Mouse (Mus musculus) heart, postnatal 4 days (tissue): Measurements from ENCODE around the gene Sdk2. TPM values are rescaled to one million over a fixed set of nuclear protein-coding genes. Genes with fewer than 3 reads are reported as not detected.

Experiments
- DNase-seq: peaks from one replicate; pipeline ENCODE4 v3.0.0; 2021
- total RNA-seq, 2 experiments: library from RNA; stranded (reverse); gene quantifications; 2 replicates each; pipeline ENCODE4 v1.2.3; 2021

Gene Sdk2
- 1 to 10 TPM; 4.8 to 5.1 TPM for total RNA-seq

GRCm38 (mm10) chr11:114066951-114067762 is at the start of gene Sdk2:
Gene Sdk2, minus strand, starts transcription at chr11:114067046.
- DNase-seq, result peak; percentile 75

GRCm38 (mm10) chr11:114115077-114115476 is 48.2 kb upstream of the Sdk2 start:
- no peak for DNase-seq

DNA sequence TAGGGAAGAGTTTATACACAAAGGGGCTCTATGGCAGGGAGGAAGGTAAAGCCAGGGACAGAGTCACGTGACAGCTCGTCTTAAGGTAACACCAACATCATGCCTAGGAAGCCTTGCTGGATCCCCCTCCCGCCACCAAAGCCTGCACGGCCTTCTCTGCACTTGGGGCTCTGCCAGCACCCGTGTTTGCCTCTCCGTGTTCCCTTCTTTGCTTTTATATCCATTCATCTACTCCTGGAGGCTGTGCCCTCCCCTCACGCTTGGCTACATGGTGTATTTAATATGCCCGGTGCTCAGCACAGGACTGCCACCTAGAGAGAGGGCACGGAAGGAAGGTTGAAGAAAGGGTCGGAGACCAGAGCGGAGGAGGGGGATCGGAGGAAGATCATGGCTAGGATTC is 47.8 kb upstream of the Sdk2 start:
- DNase-seq, result no peak

- no peak for DNase-seq
Measured at GRCm38 (mm10) chr11:114110851-114111250, 44.0 kb upstream of the Sdk2 start.

- no peak for DNase-seq
Measured at GRCm38 (mm10) chr11:114093636-114094035, 26.8 kb upstream of the Sdk2 start.

GRCm38 (mm10) chr11:114093175-114093574 is 26.3 kb upstream of the Sdk2 start:
- DNase-seq, result no peak

DNA sequence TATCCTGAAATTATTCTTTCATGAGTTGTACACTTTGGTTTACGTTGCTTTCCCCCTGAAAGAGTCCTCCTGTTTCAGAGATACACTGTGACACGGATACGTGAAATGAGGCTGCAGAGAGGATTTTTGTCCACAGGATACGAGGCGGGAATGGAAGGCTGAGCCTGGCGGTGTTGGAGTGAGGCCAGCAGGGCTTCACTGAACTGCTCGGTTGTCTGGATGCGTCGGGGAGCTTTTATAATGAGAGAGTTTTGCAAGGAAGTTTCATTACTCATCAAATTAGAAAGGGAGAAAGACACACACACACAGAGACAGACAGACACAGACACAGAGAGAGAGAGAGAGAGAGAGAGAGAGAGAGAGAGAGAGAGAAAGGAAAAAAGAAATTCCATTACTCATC is 13.8 kb upstream of the Sdk2 start:
- DNase-seq, result peak; percentile 36

- no peak for DNase-seq
Measured at GRCm38 (mm10) chr11:114072644-114073043, 5.8 kb upstream of the Sdk2 start.

DNA sequence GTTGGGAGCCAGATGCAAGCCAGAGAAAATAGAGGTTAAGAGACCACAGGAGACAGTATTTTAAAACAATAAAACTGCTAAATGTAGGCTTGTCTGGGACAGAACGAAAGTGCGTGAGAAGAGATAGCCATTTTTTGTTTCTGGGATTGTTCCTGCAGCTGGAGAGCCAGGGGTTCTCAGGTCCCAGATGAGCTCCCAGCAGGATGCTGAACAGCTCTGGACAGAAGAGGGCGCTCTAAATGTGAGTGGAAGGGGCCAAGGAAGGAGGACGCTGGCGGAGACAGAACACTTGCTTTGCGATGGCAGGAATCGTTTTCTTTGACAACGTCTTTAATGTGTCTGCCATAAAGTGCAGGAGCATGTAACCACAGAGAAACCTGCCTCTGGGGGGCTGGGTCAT is 5.2 kb upstream of the Sdk2 start:
- DNase-seq, result peak; percentile 70

- no peak for DNase-seq
Measured at GRCm38 (mm10) chr11:114070881-114071280, 4.0 kb upstream of the Sdk2 start.

- no peak for DNase-seq
Measured at GRCm38 (mm10) chr11:114070131-114070530, 3.3 kb upstream of the Sdk2 start.

DNA sequence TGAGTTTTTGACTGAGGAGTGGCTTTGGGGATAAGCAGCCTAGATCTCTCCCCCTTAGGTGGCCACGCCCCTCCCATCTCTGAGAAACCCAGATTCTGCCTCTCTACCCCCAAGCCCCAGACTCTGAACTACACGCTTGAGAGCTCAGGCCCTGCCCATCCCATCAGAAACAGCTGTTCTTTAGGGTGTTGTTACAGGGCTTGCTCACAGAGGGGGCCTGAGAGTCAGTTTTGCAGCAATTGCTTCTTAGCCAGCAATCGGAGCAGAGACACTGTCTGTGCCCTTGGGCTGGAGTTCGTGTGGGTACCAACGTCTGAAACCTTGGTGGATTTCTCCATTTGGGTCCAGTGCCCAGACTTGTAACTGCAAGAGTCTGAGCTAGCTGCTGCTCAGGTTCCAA is 1.5 kb upstream of the Sdk2 start:
- peak; percentile 75 for DNase-seq

GRCm38 (mm10) chr11:114066098-114066950 is 522 bp downstream of the Sdk2 start:
- DNase-seq, result peak; percentile 44

DNA sequence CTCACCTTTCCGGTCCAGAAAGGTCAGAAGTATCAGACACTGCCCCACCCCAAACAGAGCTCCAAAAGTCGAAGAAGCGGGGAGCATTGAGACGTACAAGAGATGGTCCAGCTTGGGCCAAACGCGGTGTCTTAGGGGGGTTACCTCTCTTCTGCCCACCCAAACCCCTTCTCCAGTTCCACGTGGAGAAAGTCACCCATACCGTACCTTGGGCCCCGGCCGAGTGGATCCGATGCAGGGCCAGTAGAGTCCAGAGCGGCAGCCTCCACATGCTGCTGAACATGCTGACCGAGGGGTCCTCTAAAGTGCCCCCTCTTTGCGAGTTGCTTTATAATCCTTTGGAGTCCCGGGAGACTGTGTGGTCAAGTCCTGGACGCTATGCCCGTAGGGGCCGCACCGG is 1.2 kb downstream of the Sdk2 start:
- DNase-seq, result no peak

- DNase-seq, result peak; percentile 32
Measured at GRCm38 (mm10) chr11:114064871-114065388, 1.9 kb downstream of the Sdk2 start.

- DNase-seq, result no peak
Measured at GRCm38 (mm10) chr11:114061946-114062345, 4.9 kb downstream of the Sdk2 start.

- no peak for DNase-seq
Measured at GRCm38 (mm10) chr11:114061265-114061664, 5.6 kb downstream of the Sdk2 start.

DNA sequence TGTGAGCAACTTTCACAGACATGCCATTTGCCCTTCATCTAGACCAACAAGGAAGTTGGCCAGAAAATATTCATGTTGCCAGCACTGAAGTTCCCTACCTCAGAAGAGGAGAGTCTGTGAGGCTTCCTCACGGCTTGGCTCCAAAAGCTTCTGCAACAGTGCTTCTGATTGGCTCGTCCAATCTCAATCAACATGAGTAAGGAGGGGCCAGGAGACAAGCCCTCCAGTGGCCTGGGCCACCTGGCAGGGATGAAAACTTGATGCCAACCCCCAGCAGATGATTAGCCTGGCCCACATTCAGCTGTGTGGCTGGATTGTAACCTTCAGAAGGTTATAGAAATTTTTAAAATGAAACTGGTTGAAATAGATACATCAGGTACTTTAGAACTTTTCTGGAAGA is 10.5 kb downstream of the Sdk2 start:
- DNase-seq, result no peak

DNA sequence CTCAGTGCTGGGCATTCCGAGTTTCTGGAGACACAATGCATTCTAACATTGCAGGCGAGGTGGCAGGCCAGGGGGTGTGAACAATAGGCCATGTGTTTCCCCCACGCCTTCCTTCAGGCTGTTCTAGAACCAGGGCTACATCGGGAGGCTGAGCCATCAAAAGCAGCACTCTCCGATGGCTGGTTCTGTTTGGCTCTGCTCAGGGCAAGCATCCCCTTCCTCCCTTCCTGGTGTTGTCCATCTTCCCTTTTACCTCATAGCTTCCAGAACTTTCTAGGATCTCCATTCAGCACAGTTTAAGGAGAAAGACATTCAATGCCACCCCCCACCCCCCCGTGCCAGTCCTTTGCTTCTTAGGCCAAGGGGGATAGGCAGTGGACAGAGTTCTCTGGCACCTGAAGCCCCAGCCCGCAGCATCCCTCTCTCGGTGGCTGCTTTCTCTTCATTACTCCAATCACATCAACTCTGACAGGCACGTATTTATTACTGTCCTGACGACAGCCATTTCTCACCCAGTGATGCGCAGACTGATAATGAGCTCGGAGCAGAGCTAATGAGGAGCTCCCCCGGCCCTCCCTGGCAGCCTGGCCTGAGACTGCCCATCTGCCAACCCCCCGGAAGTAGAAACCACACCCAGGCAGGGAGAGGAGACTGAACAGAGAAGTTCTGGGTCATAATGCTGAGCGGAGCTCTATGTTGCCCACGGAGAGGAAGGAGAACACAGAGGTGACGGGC is 12.1 kb downstream of the Sdk2 start:
- DNase-seq, result no peak

DNA sequence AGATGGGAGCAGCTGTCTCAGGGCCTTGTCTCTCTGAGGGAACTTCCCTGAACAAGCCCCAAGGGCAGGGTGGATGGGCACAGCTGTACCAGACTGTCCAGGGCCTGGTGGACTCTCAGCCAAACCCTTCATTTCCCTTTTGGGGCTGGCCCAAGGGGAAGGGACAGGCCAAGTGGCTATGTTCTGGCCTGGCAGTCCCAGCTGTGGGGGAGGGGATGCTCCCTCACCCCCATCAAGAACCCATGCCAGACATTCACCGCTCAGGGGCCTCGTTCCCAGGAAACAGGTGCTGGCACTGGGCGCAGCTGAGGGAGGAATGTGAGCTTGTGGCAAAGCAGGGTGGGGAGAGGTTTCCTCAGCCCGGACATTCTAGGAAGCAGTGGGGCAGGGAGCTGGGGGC is 15.5 kb downstream of the Sdk2 start:
- peak; percentile 35 for DNase-seq

DNA sequence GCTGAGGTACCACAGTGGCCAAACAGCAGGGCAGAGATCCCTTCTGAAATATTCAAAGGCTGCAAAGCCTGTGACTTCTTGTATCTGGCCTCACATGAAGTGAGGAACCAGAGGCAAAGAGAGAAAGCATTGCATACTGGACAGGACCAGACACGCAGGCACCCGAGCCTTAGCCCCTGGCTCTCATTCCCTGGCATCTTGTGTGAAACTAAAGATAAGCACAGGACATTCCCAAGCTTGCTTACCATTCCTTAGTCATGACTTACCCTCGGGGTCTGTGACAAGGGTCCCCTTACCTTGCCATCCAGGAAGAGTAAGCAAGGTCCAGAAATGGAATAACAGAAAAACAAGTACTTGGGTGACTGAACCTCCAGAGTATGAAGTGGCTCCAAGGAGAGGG is 16.3 kb downstream of the Sdk2 start:
- no peak for DNase-seq

GRCm38 (mm10) chr11:114047887-114048331 is 18.9 kb downstream of the Sdk2 start:
- no peak for DNase-seq

DNA sequence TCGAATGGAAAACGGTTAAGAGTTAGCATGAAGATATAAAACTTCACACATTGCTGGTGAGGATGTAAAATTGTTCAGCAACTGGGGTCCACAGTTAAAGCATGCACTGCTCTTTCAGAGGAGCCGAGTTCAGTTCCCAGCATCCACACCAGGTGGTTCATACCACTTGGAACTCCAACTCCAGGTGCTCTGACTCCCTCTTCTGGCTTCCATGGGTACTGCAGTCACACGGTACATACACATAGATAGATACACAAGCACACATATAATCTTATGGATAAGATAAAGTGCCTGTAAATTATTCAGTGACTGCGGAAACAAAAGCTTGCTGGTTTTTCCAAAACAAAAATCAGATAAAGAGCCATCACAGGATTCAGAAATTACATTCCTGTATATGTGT is 19.9 kb downstream of the Sdk2 start:
- DNase-seq, result no peak
